Mouse (Mus musculus) hematopoietic stem cell, adult 5-6 weeks (primary cell): Measurements from ENCODE around the gene Spag8. TPM values are rescaled to one million over a fixed set of nuclear protein-coding genes. Genes with fewer than 3 reads are reported as not detected.
A peak's percentile ranks its signal among the peaks of the same experiment; 100 is the strongest.

ENCODE experiments used
- ATAC-seq, 2 experiments: fragments of 125-278 bp in 1 of 2; replicated peaks in 1 of 2; 2 replicates each; pipeline ENCODE4 v1.8.0; 2016 to 2017; ENCODE audit warnings: inconsistent platforms in 2 of 2, mild to moderate bottlenecking in 2 of 2, moderate number of reproducible peaks in 2 of 2, low read depth in 1 of 2, moderate TSS enrichment in 1 of 2; ENCODE audit not compliant: low FRiP score in 2 of 2, poor library complexity in 2 of 2, severe bottlenecking in 2 of 2, insufficient read depth in 1 of 2, low TSS enrichment in 1 of 2
- total RNA-seq: library from RNA; stranded (forward); fragments of 172-1452, 232-1000 nt; gene quantifications from 2 replicates; pipeline ENCODE4 v1.2.3, GENCODE M21; 2017

Gene Spag8
- total RNA-seq, 1 experiment from 2014 or later: not detected

- ATAC-seq: no peak
Observed at GRCm38 (mm10) chr4:43629106-43629817, 24.1 kb downstream of the Spag8 start.

- ATAC-seq: no peak
Observed at GRCm38 (mm10) chr4:43620146-43620778, 33.1 kb downstream of the Spag8 start.

- ATAC-seq: peak; percentile 69 to 81; a peak in 3 of 4 replicates
Observed at GRCm38 (mm10) chr4:43613060-43613730, 40.2 kb downstream of the Spag8 start.

- peak; percentile 7 to 32; a peak in 1 of 4 replicates for ATAC-seq
Observed at GRCm38 (mm10) chr4:43612534-43612933, 40.9 kb downstream of the Spag8 start.

- ATAC-seq: peak; percentile 42 to 86
Observed at GRCm38 (mm10) chr4:43604751-43605685, 48.4 kb downstream of the Spag8 start.

- ATAC-seq: no peak
Observed at GRCm38 (mm10) chr4:43604099-43604498, 49.3 kb downstream of the Spag8 start.

Other genes with a start within 250 kb of the Spag8 start
- not detected in 2 replicates for gene Fam166b, start 224.5 kb downstream of the Spag8 start, total RNA-seq
- 12.0 and 17.6 TPM in 2 replicates for gene Tesk1, start 211.7 kb downstream of the Spag8 start, total RNA-seq
- gene Cd72, start 199.0 kb downstream of the Spag8 start, total RNA-seq: 91.6 and 153 TPM in 2 replicates
- gene Sit1, start 169.9 kb downstream of the Spag8 start, total RNA-seq: not detected in 2 replicates
- 45.7 and 55.6 TPM in 2 replicates for gene Ccdc107, start 160.7 kb downstream of the Spag8 start, total RNA-seq
- gene Arhgef39, start 153.9 kb downstream of the Spag8 start, total RNA-seq: 66.5 and 76.9 TPM in 2 replicates
- gene Car9, start 146.6 kb downstream of the Spag8 start, total RNA-seq: 2.4 and 10.6 TPM in 2 replicates
- gene Tpm2, start 129.8 kb downstream of the Spag8 start, total RNA-seq: 18.6 and 28.2 TPM in 2 replicates
- 76.7 and 97.5 TPM in 2 replicates for gene Creb3, start 91.3 kb downstream of the Spag8 start, total RNA-seq
- 306 and 337 TPM in 2 replicates for gene Tln1, start 90.9 kb downstream of the Spag8 start, total RNA-seq
- gene Rgp1, start 74.9 kb downstream of the Spag8 start, total RNA-seq: 13.6 and 41.0 TPM in 2 replicates
- 11.9 and 19.9 TPM in 2 replicates for gene Gba2, start 74.7 kb downstream of the Spag8 start, total RNA-seq
- 0.40 TPM in 1 of 2 replicates, not detected in the other for gene Msmp, start 69.1 kb downstream of the Spag8 start, total RNA-seq
- 4.2 and 7.2 TPM in 2 replicates for gene Npr2, start 21.7 kb downstream of the Spag8 start, total RNA-seq
- gene Hint2, start 2.9 kb upstream of the Spag8 start, total RNA-seq: 61.0 and 88.4 TPM in 2 replicates
- gene Tmem8b, start 15.4 kb upstream of the Spag8 start, total RNA-seq: 1.3 and 1.8 TPM in 2 replicates
- gene Fam221b, start 15.6 kb upstream of the Spag8 start, total RNA-seq: 0.44 and 0.50 TPM in 2 replicates
- gene Olfr70, start 47.2 kb upstream of the Spag8 start, total RNA-seq: not detected in 2 replicates
- not detected in 2 replicates for gene Olfr71, start 56.7 kb upstream of the Spag8 start, total RNA-seq
- not detected in 2 replicates for gene Hrct1, start 73.6 kb upstream of the Spag8 start, total RNA-seq
- gene Spaar, start 76.4 kb upstream of the Spag8 start, total RNA-seq: not detected in 2 replicates
- gene Olfr159, start 117.4 kb upstream of the Spag8 start, total RNA-seq: not detected in 2 replicates
- not detected in 2 replicates for gene Olfr156, start 170.3 kb upstream of the Spag8 start, total RNA-seq
- not detected in 2 replicates for gene Olfr157, start 186.6 kb upstream of the Spag8 start, total RNA-seq
- not detected in 2 replicates for gene Olfr155, start 198.0 kb upstream of the Spag8 start, total RNA-seq
- gene Reck, start 221.9 kb upstream of the Spag8 start, total RNA-seq: 2.5 and 2.8 TPM in 2 replicates